Mouse (Mus musculus) bone marrow, adult 2 months (tissue): ENCODE results near the gene Lima1.
"Not testable (repeated sequence)": the region's sequence is repeated elsewhere in the genome, so short reads cannot be mapped to it uniquely, and the experiment has no call there.

Experiments
- CTCF ChIP-seq: fragments of 200-500 bp; IDR thresholded peaks from 2 replicates; pipeline ENCODE4 v1.5.1; 2011; ENCODE audit warnings: low read length, control low read depth; ENCODE audit not compliant: control insufficient read depth, insufficient read depth
- POLR2A ChIP-seq: fragments of 200-500 bp; IDR thresholded peaks from 2 replicates; pipeline ENCODE4 v1.6.1; 2011; ENCODE audit warnings: low read depth, mild to moderate bottlenecking, control low read depth, low read length, borderline replicate concordance; ENCODE audit not compliant: control insufficient read depth

DNA sequence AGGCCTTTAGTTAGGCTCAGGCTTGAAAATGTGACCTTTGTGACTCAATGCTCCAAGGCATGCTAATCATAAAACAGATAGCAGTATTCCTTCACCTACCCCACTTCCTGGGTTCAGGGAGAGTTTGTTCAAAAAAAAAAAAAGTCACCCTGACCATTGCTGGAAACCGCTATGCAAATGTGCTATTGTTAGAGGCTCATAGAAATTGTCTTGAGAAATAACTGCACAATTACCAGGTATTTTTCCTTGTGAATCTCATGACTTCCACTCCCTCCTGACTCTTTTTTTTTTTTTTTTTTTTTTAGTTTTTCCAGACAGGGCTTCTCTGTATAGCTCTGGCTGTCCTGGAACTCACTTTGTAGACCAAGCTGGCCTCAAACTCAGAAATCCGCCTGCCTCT, 11.9 kb upstream of the Lima1 start:
- not testable (repeated sequence) for TF ChIP-seq POLR2A, CTCF
